Mouse (Mus musculus) left cerebral cortex, postnatal 25 days (tissue): ENCODE measurements around the gene Scarf1. TPM values are rescaled to one million over a fixed set of nuclear protein-coding genes. Genes with fewer than 3 reads are reported as not detected.

ENCODE experiments used
- DNase-seq, 2 experiments: peaks; one replicate each; pipeline ENCODE4 v3.0.0; 2022; ENCODE audit warnings: low spot score in 2 of 2, mixed read lengths in 1 of 2
- intact Hi-C: fragments of 180-260 bp; cut with DNase I; formaldehyde crosslinking; loops from one replicate; pipeline ENCODE4 v1.15.1; 2025
- total RNA-seq, 2 experiments: library from RNA; stranded (reverse); gene quantifications; 2 replicates each; pipeline ENCODE4 v1.2.3; 2021

The Scarf1 gene
- total RNA-seq, 2 experiments from 2014 or later: 1.7 to 2.1 TPM

DNA sequence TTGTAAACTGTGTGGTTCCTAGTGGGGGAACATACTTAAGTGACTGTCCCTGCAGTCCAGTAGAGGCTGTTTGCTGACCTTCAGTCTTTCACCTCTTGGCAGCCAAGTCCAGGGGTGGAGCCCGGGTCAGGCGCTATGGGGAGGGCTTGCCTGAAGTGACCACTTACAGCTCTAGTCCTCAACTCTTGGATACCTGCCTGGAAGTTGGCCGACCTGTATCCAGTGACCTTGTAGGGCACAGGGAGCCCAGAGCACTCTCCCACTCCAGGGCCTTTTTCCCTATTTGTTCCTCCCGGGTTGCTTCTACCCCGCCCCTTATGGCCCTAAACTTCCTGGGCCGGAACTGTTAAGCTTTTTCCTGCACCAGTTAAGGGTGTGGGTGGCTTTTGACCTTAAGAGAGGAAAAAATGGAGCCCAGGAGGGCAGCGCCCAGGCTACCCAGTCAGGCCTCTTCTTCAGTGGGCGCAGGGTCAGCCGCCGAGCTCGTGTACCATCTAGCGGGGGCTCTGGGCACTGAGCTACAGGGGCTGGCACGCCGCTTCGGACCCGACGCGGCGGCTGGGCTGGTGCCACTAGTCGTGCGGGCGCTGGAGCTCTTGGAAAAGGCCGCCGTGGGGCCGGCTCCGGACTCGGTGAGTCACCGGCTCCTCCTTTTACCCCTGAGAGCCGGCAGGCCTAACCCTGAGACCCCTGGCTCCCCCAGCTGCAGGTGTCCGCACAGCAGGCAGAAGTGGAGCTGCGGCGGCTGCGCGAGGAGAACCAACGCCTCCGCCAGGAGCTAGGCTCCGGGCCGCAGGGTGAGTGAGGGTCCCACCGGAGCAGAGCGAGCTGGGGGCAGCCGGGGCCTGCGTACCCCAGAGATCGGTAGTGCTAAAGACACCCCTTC lies 3.4 kb upstream of the Scarf1 start, which contains the start of gene Rilp:
Gene Rilp (plus strand): TSS at position 354 of the 886 bp plus-strand sequence.
- peak; percentile 19 to 58 for DNase-seq

DNA sequence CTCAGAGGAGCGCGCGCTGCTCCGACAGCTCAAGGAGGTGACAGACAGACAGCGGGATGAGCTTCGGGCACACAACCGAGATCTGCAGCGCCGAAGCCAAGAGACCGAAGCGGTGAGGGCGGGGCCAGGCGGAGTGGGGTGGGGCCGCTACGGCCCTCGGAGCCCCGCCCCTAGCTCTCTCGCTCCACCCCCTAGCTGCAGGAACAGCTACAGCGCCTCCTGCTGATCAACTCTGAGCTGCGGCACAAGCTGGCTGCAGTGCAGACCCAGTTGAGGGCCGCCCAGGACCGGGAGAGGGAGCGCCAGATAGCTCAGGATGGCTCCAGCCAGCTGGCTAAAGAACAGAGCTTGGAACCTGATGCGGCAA lies 2.7 kb upstream of the Scarf1 start:
- intact Hi-C loops: loop anchor here (5.0 to 10.0 kb wide), 2 partner anchors 106 to 333 kb away; partner anchors contain the start of gene Ovca2
- peak; percentile 83 to 90 for DNase-seq

More for the DNA sequence above, 3.4 kb upstream of the Scarf1 start, which contains the start of gene Rilp:
- intact Hi-C loops: loop anchor here (5.0 to 10.0 kb wide), 2 partner anchors 105 to 333 kb away; partner anchors contain the start of gene Ovca2

GRCm38 (mm10) chr11:75511213-75511612 lies 2.1 kb upstream of the Scarf1 start:
- no peak for DNase-seq
- intact Hi-C loops: loop anchor here (5.0 to 10.0 kb wide), 2 partner anchors 106 to 334 kb away; partner anchors contain the start of gene Ovca2

DNA sequence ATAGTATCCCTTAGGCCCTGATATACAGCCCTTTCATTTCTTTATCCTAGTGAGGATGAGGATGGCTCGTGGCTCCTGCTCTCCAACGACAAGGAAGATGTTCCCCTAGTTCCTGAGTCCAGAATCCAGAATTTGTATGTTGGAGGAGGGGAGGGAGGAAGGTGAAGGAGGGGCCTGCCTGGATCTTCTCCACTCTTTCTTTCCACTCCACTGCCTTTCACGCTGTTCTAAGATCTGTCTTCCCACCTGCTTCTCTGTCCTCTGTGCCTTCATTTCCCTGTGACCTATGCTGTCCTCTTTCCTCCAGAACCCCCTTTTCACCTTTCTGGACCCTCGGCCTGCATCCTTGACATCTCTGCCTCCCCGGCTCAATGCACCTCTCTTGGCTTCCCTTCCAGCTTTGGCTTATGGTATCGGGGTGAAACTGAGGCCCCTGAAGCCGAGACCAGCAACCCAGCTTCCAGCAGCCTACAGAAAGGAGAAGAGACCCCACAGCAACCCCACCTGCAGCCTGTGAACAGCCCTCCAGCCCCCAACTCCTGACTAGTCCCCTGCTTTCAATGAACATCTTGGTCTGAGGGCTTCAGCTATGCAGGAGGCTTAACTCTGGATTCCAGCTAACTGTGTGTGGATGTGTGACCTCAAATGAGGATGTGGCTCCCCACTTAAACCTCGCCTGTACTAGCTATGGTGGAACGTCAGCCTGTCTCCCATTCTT lies 880 bp upstream of the Scarf1 start:
- DNase-seq: no peak
- intact Hi-C loops: loop anchor here (5.0 to 10.0 kb wide), 2 partner anchors 108 to 335 kb away; partner anchors contain the start of gene Ovca2

DNA sequence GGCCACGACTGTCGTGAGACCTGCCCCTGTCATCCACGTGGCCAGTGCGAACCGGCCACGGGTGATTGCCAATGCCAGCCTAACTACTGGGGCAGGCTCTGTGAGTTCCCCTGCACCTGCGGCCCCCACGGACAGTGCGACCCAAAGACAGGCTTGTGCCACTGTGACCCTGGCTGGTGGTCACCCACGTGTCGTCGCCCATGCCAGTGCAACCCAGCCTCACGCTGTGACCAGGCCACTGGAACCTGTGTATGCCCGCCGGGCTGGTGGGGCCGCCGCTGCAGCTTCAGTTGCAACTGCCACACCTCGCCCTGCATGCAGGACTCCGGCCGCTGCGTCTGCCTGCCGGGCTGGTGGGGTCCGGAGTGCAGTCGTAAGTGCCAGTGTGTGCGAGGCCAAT lies 1.8 kb downstream of the Scarf1 start:
- intact Hi-C loops: loop anchor here (10.0 kb wide), 1 partner anchor 110 kb away; no protein-coding TSS in a partner anchor

GRCm38 (mm10) chr11:75519834-75520633 lies 6.7 kb downstream of the Scarf1 start:
- peak in 1 of 2 experiments; percentile 67 for DNase-seq

More for the DNA sequence above, 1.8 kb downstream of the Scarf1 start:
- DNase-seq: no peak

DNA sequence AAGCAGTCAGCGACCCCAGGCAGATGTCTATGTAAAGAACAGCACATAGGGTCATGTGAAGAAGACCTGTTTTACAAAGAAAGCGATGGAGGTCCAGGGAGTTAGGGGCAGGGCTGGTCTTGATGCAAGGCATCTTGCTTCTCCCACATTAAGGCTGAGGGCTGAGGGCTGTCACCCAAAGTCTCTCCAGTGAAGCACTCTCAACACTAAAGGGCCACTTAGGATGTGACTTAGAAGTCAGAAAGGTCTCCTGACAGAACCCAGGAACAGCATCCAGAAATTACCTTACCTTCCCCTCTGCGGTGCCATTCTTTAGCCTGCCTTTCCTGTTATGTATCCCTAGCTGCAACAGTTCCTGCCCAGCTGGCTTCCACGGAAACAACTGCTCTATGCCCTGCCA lies 8.3 kb downstream of the Scarf1 start:
- DNase-seq: no peak
- intact Hi-C loops: no loop called here

More at GRCm38 (mm10) chr11:75519834-75520633, 6.7 kb downstream of the Scarf1 start:
- intact Hi-C loops: loop anchor here (10.0 kb wide), 1 partner anchor 115 kb away; no protein-coding TSS in a partner anchor

DNA sequence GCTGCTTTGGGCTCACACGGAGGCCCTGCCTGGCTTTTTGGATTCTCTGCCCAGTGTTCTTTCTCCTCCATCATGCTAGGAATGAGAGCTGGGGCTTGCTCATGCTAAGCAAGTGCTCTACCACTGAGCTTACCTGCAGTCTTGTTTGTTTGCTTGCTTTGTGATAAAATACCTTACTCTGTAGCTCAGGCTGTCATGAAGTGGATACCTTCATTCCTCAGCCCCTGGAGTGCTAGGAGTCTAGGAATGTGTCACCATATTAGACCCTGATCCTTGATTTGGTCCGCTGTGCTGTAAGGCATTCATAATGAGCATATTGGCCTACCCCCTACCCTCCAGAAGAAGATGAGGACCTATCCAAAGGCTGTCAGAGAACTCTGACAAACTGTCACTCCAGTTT lies 9.5 kb downstream of the Scarf1 start:
- no peak for DNase-seq
- intact Hi-C loops: no loop called here

- intact Hi-C loops: no loop called here
- no peak for DNase-seq
Measured at GRCm38 (mm10) chr11:75525531-75526125, 12.3 kb downstream of the Scarf1 start.

- DNase-seq: no peak
Measured at GRCm38 (mm10) chr11:75526943-75527342, 13.6 kb downstream of the Scarf1 start.

DNA sequence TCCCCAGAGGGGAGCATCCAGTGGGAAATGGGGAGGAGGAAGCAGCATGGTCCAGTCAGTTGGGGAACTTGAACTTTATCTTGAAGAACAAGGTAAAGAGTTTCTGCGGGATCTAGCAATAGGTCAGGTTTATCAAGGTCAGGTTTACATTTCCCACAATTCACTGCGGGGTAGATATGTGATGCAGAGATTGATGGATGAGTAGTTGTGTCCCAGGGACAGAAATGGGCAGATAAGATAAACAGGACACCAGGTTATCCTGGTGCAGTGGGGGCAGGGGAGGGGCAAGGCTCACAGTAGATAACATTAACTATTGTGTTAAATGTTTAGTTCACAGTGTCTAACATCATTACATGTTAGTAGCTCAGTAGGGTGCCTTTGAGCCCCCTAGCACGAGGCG lies 16.4 kb downstream of the Scarf1 start:
- DNase-seq: no peak
- intact Hi-C loops: loop anchor here (1.0 kb wide), 1 partner anchor 44 kb away; no protein-coding TSS in a partner anchor

More at GRCm38 (mm10) chr11:75526943-75527342, 13.6 kb downstream of the Scarf1 start:
- intact Hi-C loops: no loop called here

DNA sequence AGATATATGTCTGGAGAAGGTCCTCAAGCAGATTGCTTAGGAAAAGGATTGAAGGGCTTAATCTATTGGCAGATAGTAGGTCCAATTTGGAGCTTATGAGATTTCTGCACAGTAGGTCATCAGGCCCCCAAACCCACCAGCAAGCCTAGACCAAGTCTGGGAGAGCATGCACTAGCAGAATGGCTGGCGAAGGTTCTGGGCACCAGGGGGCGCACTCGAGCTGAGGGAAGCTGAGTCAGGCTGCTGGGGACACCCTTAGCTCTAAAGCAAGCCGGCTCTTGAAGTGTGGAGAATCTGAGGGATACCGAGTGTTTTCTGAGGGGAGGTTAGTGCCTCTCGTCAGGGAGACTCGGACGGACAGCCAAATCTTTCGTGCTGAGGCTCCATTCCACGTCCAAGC lies 17.0 kb downstream of the Scarf1 start:
- intact Hi-C loops: loop anchor here (1.0 kb wide), 1 partner anchor 43 kb away; no protein-coding TSS in a partner anchor
- DNase-seq: peak; percentile 94 to 97

DNA sequence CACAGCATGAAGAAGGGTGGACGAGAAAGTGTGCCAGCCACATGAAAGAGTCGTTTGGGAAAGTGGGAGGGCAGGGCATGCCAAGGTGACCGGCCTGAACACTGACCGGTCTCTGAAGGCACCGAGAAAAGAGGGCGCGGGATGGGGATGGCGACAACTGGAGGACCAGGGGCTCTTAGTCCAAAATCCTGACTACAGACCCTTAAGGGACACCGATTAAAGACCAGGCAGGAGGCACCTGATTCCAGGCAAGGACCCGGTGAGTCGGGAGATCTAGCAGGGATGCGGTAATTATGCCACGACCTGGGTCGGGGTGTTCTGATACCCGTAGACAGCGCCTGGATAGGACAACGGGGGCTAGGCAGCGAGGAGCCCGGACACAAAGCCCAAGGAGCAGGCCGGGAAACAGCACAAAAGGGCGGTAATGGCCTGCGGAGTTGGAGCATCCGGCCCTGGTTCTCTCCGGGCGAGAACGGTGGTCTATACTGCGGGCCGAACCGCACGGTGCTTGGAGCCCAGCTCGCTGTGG lies 17.6 kb downstream of the Scarf1 start:
- peak in 1 of 2 experiments; percentile 34 for DNase-seq
- intact Hi-C loops: loop anchor here (1.0 kb wide), 1 partner anchor 42 kb away; no protein-coding TSS in a partner anchor

- DNase-seq: peak; percentile 97 to 99
Measured at GRCm38 (mm10) chr11:75531469-75532242, 18.3 kb downstream of the Scarf1 start, which contains the start of gene Slc43a2. Gene Slc43a2, plus strand, starts transcription at chr11:75531694.

GRCm38 (mm10) chr11:75532340-75533277 lies 19.3 kb downstream of the Scarf1 start:
- intact Hi-C loops: no loop called here
- peak; percentile 54 to 65 for DNase-seq

More at GRCm38 (mm10) chr11:75531469-75532242, 18.3 kb downstream of the Scarf1 start, which contains the start of gene Slc43a2:
- intact Hi-C loops: no loop called here

DNA sequence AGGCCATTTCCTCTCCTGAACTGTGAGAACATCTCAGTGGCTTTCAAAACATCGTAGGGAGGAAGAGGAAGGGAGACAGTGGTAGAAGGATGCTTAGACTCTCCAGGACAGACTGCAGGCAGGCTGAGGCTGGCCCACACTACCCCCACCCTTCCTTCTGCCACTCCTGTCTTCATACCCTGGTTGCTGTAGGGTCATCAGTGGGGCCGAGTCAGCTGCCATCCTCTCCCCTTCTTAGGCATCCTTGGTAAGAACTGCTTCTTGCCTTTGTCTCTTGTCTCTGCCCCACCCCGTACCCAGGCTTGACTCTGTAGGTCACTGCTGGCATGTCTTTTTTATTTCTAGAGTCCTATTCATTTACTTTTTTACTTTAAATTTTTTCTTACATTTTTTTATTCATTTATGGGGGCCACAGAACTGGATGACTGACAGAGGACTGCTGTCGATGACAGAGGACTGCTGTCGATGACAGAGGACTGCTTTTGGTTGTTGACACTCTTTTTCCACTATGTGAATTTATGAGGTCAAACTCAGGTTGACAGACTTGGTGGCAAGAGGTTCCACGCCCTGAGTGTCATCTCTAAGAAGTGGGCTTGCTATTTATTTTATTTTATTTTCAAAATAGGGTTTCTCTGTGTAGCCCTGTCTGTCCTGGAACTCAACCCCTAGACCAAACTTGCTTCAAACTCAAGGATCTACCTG lies 20.1 kb downstream of the Scarf1 start:
- DNase-seq: no peak
- intact Hi-C loops: no loop called here
